Mouse (Mus musculus) hindbrain, embryonic 13.5 days (tissue): ENCODE results near the gene Slc25a4. TPM values are rescaled to one million over a fixed set of nuclear protein-coding genes. Genes with fewer than 3 reads are reported as not detected.

Experiments used
- ATAC-seq: fragments of 200-750 bp; cut with Nextera tagmentation; 2 replicates; pipeline ENCODE4 v1.8.0; 2017; ENCODE audit warnings: moderate TSS enrichment; ENCODE audit not compliant: low FRiP score
- H3K27ac ChIP-seq: fragments of 300-500 bp; sonication (generic); 2 replicates; pipeline ENCODE4 v1.5.1; 2015; ENCODE audit warnings: inconsistent platforms, mild to moderate bottlenecking, moderate library complexity
- H3K27me3 ChIP-seq: fragments of 300-500 bp; sonication (generic); 2 replicates; pipeline ENCODE4 v1.6.1; 2015; ENCODE audit warnings: mild to moderate bottlenecking, inconsistent platforms
- H3K36me3 ChIP-seq: fragments of 300-500 bp; sonication (generic); 2 replicates; pipeline ENCODE4 v1.6.1; 2015; ENCODE audit warnings: mild to moderate bottlenecking, inconsistent platforms
- H3K4me1 ChIP-seq: fragments of 300-500 bp; sonication (generic); replicated peaks from 2 replicates; pipeline ENCODE4 v1.6.1; 2015; ENCODE audit warnings: inconsistent platforms
- H3K4me2 ChIP-seq: fragments of 300-500 bp; sonication (generic); 2 replicates; pipeline ENCODE4 v1.6.1; 2015; ENCODE audit warnings: inconsistent platforms, mild to moderate bottlenecking, moderate library complexity
- H3K4me3 ChIP-seq: fragments of 300-500 bp; sonication (generic); 2 replicates; pipeline ENCODE4 v1.5.1; 2015; ENCODE audit warnings: mild to moderate bottlenecking, inconsistent platforms
- H3K9ac ChIP-seq: fragments of 300-500 bp; sonication (generic); 2 replicates; pipeline ENCODE4 v1.6.1; 2015; ENCODE audit warnings: mild to moderate bottlenecking, inconsistent platforms
- H3K9me3 ChIP-seq: fragments of 300-500 bp; sonication (generic); 2 replicates; pipeline ENCODE4 v1.6.1; 2016; ENCODE audit warnings: inconsistent platforms
- whole genome bisulfite sequencing: fragments of 180-500 bp; shearing (Covaris S2); methylation state at CpG from one replicate; pipeline ENCODE4 v1.1.7; 2015; 5-methylcytosine and 5-hydroxymethylcytosine counted together
- microRNA-seq: library from miRNA; unstranded; fragments of <30 nt; microRNA quantifications from one replicate; pipeline ENCODE4, GENCODE M21; 2016
- polyA plus RNA-seq: library from polyadenylated mRNA; unstranded; fragments of >200 nt; fragmentation: Nextera tagmentation; extraction: Ambion mirVana; gene quantifications from 2 replicates; pipeline ENCODE4 v1.2.1, GENCODE M21; 2015

The Slc25a4 gene
- polyA plus RNA-seq, 1 experiment from 2014 or later, result 807 TPM

- no peak overlapping the region for H3K4me3 ChIP-seq
- no peaks in the 10 kb centered on the region for H3K27me3 ChIP-seq
- no peak for ATAC-seq
- 83% methylated on average over 6 of the region's 6 CpGs for WGBS
- peaks cover 64% of the 10 kb centered on the region for H3K36me3 ChIP-seq
- no peak overlapping the region for H3K4me2 ChIP-seq
- peaks cover under 1% of the 10 kb centered on the region; the same call in 1 of the 2 replicates for H3K4me1 ChIP-seq
- H3K9me3 ChIP-seq, result no peaks in the 10 kb centered on the region
- H3K27ac ChIP-seq, result no peak overlapping the region
- no peak overlapping the region for H3K9ac ChIP-seq
These were observed 8.7 kb downstream of the Slc25a4 start for GRCm38 (mm10) chr8:46202350-46202749.

- Histone ChIP-seq H3K9ac (no peak overlapping the region), H3K27me3 (no peaks in the 10 kb centered on the region), H3K36me3 (peaks cover 57% of the 10 kb centered on the region), H3K4me3 (no peak overlapping the region), H3K4me1 (no peaks in the 10 kb centered on the region), H3K27ac (no peak overlapping the region), H3K9me3 (no peaks in the 10 kb centered on the region), H3K4me2 (no peak overlapping the region)
- ATAC-seq, result no peak
- WGBS, result 90% methylated on average over 5 of the region's 5 CpGs
These were observed 13.4 kb downstream of the Slc25a4 start for GRCm38 (mm10) chr8:46197673-46198072.

- WGBS, result 92% methylated on average over 3 of the region's 3 CpGs
- no peak for ATAC-seq
- Histone ChIP-seq H3K4me2 (no peak overlapping the region), H3K4me3 (no peak overlapping the region), H3K36me3 (peaks cover 59% of the 10 kb centered on the region), H3K9me3 (no peaks in the 10 kb centered on the region), H3K4me1 (no peaks in the 10 kb centered on the region), H3K9ac (no peak overlapping the region), H3K27ac (no peak overlapping the region), H3K27me3 (no peaks in the 10 kb centered on the region)
These were observed 14.2 kb downstream of the Slc25a4 start for GRCm38 (mm10) chr8:46196877-46197276.

- H3K9ac ChIP-seq, result no peak overlapping the region
- 95% methylated on average over 8 of the region's 8 CpGs for WGBS
- peaks cover 50% of the 10 kb centered on the region for H3K36me3 ChIP-seq
- H3K9me3 ChIP-seq, result no peaks in the 10 kb centered on the region
- no peaks in the 10 kb centered on the region for H3K4me1 ChIP-seq
- H3K27ac ChIP-seq, result no peak overlapping the region
- no peak for ATAC-seq
- no peaks in the 10 kb centered on the region for H3K27me3 ChIP-seq
- no peak overlapping the region for H3K4me3 ChIP-seq
- H3K4me2 ChIP-seq, result no peak overlapping the region
These were observed 18.0 kb downstream of the Slc25a4 start for GRCm38 (mm10) chr8:46193100-46193499.

- Histone ChIP-seq H3K9me3 (no peaks in the 10 kb centered on the region), H3K4me1 (no peaks in the 10 kb centered on the region), H3K4me2 (no peak overlapping the region), H3K4me3 (no peak overlapping the region), H3K27me3 (no peaks in the 10 kb centered on the region), H3K36me3 (peaks cover 9% of the 10 kb centered on the region), H3K27ac (no peak overlapping the region), H3K9ac (no peak overlapping the region)
- 5% methylated on average over 2 of the region's 2 CpGs for WGBS
- no peak for ATAC-seq
These were observed 25.7 kb downstream of the Slc25a4 start for GRCm38 (mm10) chr8:46185361-46185760.

- Histone ChIP-seq H3K27me3 (no peaks in the 10 kb centered on the region), H3K9ac (no peak overlapping the region), H3K4me3 (no peak overlapping the region), H3K36me3 (peaks cover 13% of the 10 kb centered on the region), H3K4me1 (no peaks in the 10 kb centered on the region), H3K27ac (no peak overlapping the region), H3K9me3 (no peaks in the 10 kb centered on the region), H3K4me2 (no peak overlapping the region)
- WGBS, result 99% methylated on average over 7 of the region's 7 CpGs
- no peak for ATAC-seq
These were observed 30.9 kb downstream of the Slc25a4 start for GRCm38 (mm10) chr8:46180136-46180535.

GRCm38 (mm10) chr8:46173651-46174050 lies 37.4 kb downstream of the Slc25a4 start:
- H3K4me1 ChIP-seq, result no peaks in the 10 kb centered on the region
- 90% methylated on average over 2 of the region's 2 CpGs for WGBS
- no peak overlapping the region for H3K4me2 ChIP-seq
- peaks cover 29% of the 10 kb centered on the region for H3K36me3 ChIP-seq
- no peak overlapping the region for H3K4me3 ChIP-seq
- H3K9me3 ChIP-seq, result no peaks in the 10 kb centered on the region
- H3K27me3 ChIP-seq, result no peaks in the 10 kb centered on the region
- no peak overlapping the region for H3K27ac ChIP-seq
- H3K9ac ChIP-seq, result no peak overlapping the region
- no peak for ATAC-seq

- WGBS, result under 1% methylated on average over 24 of the region's 25 CpGs
- Histone ChIP-seq H3K4me3 (peak overlapping the region; percentile 61), H3K4me2 (peak overlapping the region; percentile 73), H3K36me3 (peaks cover 6% of the 10 kb centered on the region; the same call in 1 of the 2 replicates), H3K27me3 (no peaks in the 10 kb centered on the region), H3K4me1 (peaks cover 23% of the 10 kb centered on the region), H3K9ac (peak overlapping the region; percentile 82), H3K27ac (peak overlapping the region; percentile 89), H3K9me3 (no peaks in the 10 kb centered on the region)
- ATAC-seq, result no peak; the same call in 1 of the 2 replicates
These were observed 47.3 kb downstream of the Slc25a4 start for GRCm38 (mm10) chr8:46163870-46164190.

GRCm38 (mm10) chr8:46162953-46163869 lies 47.9 kb downstream of the Slc25a4 start:
- peaks cover 6% of the 10 kb centered on the region; the same call in 1 of the 2 replicates for H3K36me3 ChIP-seq
- peak overlapping the region; percentile 73 for H3K4me2 ChIP-seq
- peak overlapping the region; percentile 61 for H3K4me3 ChIP-seq
- peaks cover 23% of the 10 kb centered on the region for H3K4me1 ChIP-seq
- peak; percentile 98 for ATAC-seq
- peak overlapping the region; percentile 82 for H3K9ac ChIP-seq
- H3K27ac ChIP-seq, result peak overlapping the region; percentile 89
- 2% methylated on average over 71 of the region's 77 CpGs for WGBS
- H3K9me3 ChIP-seq, result no peaks in the 10 kb centered on the region
- no peaks in the 10 kb centered on the region for H3K27me3 ChIP-seq

Small RNA genes within 50 kb of the gene (microRNA-seq; reads per million reads assigned to microRNA genes)
- gene Gm23812, result not detected

Other genes starting within 250 kb of the Slc25a4 start
- gene 1700029J07Rik, start 236.0 kb downstream of the Slc25a4 start, polyA plus RNA-seq, result 5.6 and 5.8 TPM in 2 replicates
- gene Ufsp2, start 235.8 kb downstream of the Slc25a4 start, polyA plus RNA-seq, result 67.4 and 70.4 TPM in 2 replicates
- gene Lrp2bp, start 212.0 kb downstream of the Slc25a4 start, polyA plus RNA-seq, result 0.48 and 0.65 TPM in 2 replicates
- gene Ankrd37, start 205.6 kb downstream of the Slc25a4 start, polyA plus RNA-seq, result 31.2 and 32.0 TPM in 2 replicates
- gene Cfap97, start 59.5 kb downstream of the Slc25a4 start, polyA plus RNA-seq, result 29.2 and 30.5 TPM in 2 replicates
- 6.4 TPM in 2 replicates for gene Snx25, start 59.1 kb downstream of the Slc25a4 start, polyA plus RNA-seq
- 1.8 and 1.9 TPM in 2 replicates for gene Helt, start 83.4 kb upstream of the Slc25a4 start, polyA plus RNA-seq